Mouse (Mus musculus) intestine, embryonic 14.5 days (tissue): ENCODE data around the gene Coq7. TPM values are rescaled to one million over a fixed set of nuclear protein-coding genes. Genes with fewer than 3 reads are reported as not detected.

ENCODE experiments used
- ATAC-seq: fragments of 200-750 bp; cut with Nextera tagmentation; replicated peaks from 2 replicates; pipeline ENCODE4 v1.8.0; 2017; ENCODE audit warnings: low read depth, moderate number of reproducible peaks, moderate TSS enrichment, moderate library complexity; ENCODE audit not compliant: low FRiP score, low TSS enrichment
- DNase-seq: peaks from one replicate; pipeline ENCODE4 v3.0.0-alpha.2; 2018; ENCODE audit warnings: low spot score
- H3K27ac ChIP-seq: fragments of 300-500 bp; sonication (generic); 2 replicates; pipeline ENCODE4 v1.5.1; 2014; ENCODE audit warnings: low read depth, mild to moderate bottlenecking, control low read depth
- H3K27me3 ChIP-seq: fragments of 300-500 bp; sonication (generic); replicated peaks from 2 replicates; pipeline ENCODE4 v1.6.1; 2014; ENCODE audit warnings: low read length, control low read depth; ENCODE audit not compliant: control insufficient read depth, insufficient read depth
- H3K36me3 ChIP-seq: fragments of 300-500 bp; sonication (generic); 2 replicates; pipeline ENCODE4 v1.6.1; 2014; ENCODE audit warnings: low read length, control low read depth; ENCODE audit not compliant: control insufficient read depth, insufficient read depth
- H3K4me1 ChIP-seq: fragments of 300-500 bp; sonication (generic); replicated peaks from 2 replicates; pipeline ENCODE4 v1.6.1; 2014; ENCODE audit warnings: low read length, control low read depth, mixed read lengths; ENCODE audit not compliant: control insufficient read depth, insufficient read depth
- H3K4me2 ChIP-seq: fragments of 300-500 bp; sonication (generic); 2 replicates; pipeline ENCODE4 v1.6.1; 2014; ENCODE audit warnings: low read length
- H3K4me3 ChIP-seq: fragments of 300-500 bp; sonication (generic); 2 replicates; pipeline ENCODE4 v1.5.1; 2014; ENCODE audit warnings: low read depth, low read length, control low read depth, mixed read lengths
- H3K9ac ChIP-seq: fragments of 300-500 bp; sonication (generic); 2 replicates; pipeline ENCODE4 v1.6.1; 2014; ENCODE audit warnings: mild to moderate bottlenecking, low read length
- H3K9me3 ChIP-seq: fragments of 300-500 bp; sonication (generic); 2 replicates; pipeline ENCODE4 v1.6.1; 2016; ENCODE audit warnings: low read length, control low read depth; ENCODE audit not compliant: control insufficient read depth
- WGBS: fragments of 180-500 bp; shearing (Covaris S2); extraction: QIAGEN DNeasy Blood & Tissue Kit; methylation state at CpG from one replicate; pipeline ENCODE4 v1.1.7; 2014; 5-methylcytosine and 5-hydroxymethylcytosine counted together
- polyA plus RNA-seq: library from polyadenylated mRNA; unstranded; fragments of >200 nt; fragmentation: Nextera tagmentation; extraction: Ambion mirVana; gene quantifications from 2 replicates; pipeline ENCODE4 v1.2.1, GENCODE M21; 2014

The Coq7 gene
- 139 and 142 TPM in 2 replicates for polyA plus RNA-seq

DNA sequence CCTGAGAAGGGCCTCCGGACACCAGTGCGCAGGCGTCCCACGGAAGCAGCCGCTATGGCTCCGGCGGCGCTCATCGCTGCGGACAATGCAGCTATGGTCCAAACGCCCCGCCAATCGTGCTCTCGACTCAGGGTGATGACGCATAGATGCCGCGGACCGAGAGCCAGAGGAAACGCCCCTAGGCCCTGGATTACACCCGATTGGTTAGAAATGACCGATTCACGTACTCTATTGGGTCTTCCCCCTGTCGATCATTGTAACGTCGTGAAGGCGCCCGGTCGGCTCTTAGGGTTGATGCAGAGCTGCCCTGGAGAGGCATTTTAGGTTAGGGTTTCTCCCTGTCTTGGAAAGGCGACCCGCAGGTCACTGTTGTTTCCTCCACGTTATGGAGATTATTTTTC is at the start of gene Coq7:
Coq7 (minus strand) TSS at position 179 of the 401 bp plus-strand sequence.
- peak within 1 kb of the TSS; percentile 83 for H3K4me3 ChIP-seq
- H3K36me3 ChIP-seq: 0 out of 2 replicates have a peak, but pooled peaks cover 3% of the 10 kb centered on the region
- peak within 1 kb of the TSS; percentile 85 for H3K4me2 ChIP-seq
- H3K9me3 ChIP-seq: no peaks in the 10 kb centered on the region
- ATAC-seq (peak; percentile 100), DNase-seq (peak; percentile 100)
- under 1% methylated on average over 31 of the region's 31 CpGs for WGBS
- peak within 1 kb of the TSS; percentile 95 for H3K27ac ChIP-seq
- H3K4me1 ChIP-seq: peaks cover 5% of the 10 kb centered on the region; the same call in 1 of the 2 replicates
- no peaks in the 10 kb centered on the region for H3K27me3 ChIP-seq
- peak within 1 kb of the TSS; percentile 83 for H3K9ac ChIP-seq

- 58% methylated on average over 2 of the region's 2 CpGs for WGBS
- ATAC-seq: no peak
- Histone ChIP-seq H3K9ac (no peak overlapping the region), H3K27ac (no peak overlapping the region), H3K4me2 (no peak overlapping the region), H3K36me3 (no peaks in the 10 kb centered on the region), H3K27me3 (no peaks in the 10 kb centered on the region), H3K4me3 (no peak overlapping the region), H3K9me3 (no peaks in the 10 kb centered on the region), H3K4me1 (peaks cover 10% of the 10 kb centered on the region)
- DNase-seq: no peak
These were observed 46.8 kb upstream of the Coq7 start for GRCm38 (mm10) chr7:118579938-118580337.

- Histone ChIP-seq H3K4me3 (no peak overlapping the region), H3K27me3 (no peaks in the 10 kb centered on the region), H3K36me3 (no peaks in the 10 kb centered on the region), H3K9ac (no peak overlapping the region), H3K27ac (no peak overlapping the region), H3K4me1 (peaks cover 1% of the 10 kb centered on the region; the same call in 1 of the 2 replicates), H3K4me2 (no peak overlapping the region), H3K9me3 (no peaks in the 10 kb centered on the region)
- no peak for DNase-seq
- ATAC-seq: no peak
- 77% methylated on average over 3 of the region's 3 CpGs for WGBS
These were observed 45.1 kb upstream of the Coq7 start for GRCm38 (mm10) chr7:118578269-118578668.

GRCm38 (mm10) chr7:118572039-118572438 is 38.9 kb upstream of the Coq7 start:
- 66% methylated on average over 5 of the region's 5 CpGs for WGBS
- H3K4me2 ChIP-seq: no peak overlapping the region
- H3K9me3 ChIP-seq: no peaks in the 10 kb centered on the region
- H3K27ac ChIP-seq: no peak overlapping the region
- H3K36me3 ChIP-seq: no peaks in the 10 kb centered on the region
- H3K4me1 ChIP-seq: no peaks in the 10 kb centered on the region
- no peak for DNase-seq
- no peak overlapping the region for H3K9ac ChIP-seq
- no peak; the same call in 1 of the 2 replicates for ATAC-seq
- no peak overlapping the region for H3K4me3 ChIP-seq
- H3K27me3 ChIP-seq: no peaks in the 10 kb centered on the region

- Histone ChIP-seq H3K9me3 (no peaks in the 10 kb centered on the region), H3K4me3 (no peak overlapping the region), H3K9ac (no peak overlapping the region), H3K36me3 (no peaks in the 10 kb centered on the region), H3K4me1 (no peaks in the 10 kb centered on the region), H3K27ac (no peak overlapping the region), H3K4me2 (no peak overlapping the region), H3K27me3 (no peaks in the 10 kb centered on the region)
- ATAC-seq (no peak), DNase-seq (no peak)
- 50% methylated on average over 5 of the region's 5 CpGs for WGBS
These were observed 38.2 kb upstream of the Coq7 start for GRCm38 (mm10) chr7:118571350-118571749.

DNA sequence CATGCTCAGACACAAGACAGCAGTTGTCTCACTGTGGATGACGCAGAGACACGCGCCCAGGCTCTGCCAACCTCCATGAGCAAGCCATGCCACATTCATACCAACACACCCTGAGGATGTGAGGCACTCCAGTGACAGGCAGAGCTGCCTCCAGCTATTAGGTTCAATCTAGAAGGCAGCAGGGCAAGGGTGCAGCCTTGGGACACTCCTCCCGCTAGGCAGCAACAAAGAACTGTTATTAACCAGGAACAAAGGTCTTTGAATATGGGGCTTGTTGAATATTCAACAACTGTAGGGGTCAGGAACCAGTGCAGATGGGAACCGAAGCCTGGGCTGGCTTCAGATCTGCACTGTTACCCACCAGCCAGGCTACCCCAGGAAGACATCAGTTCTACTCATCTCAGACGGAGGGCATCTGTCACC is 36.0 kb upstream of the Coq7 start:
- DNase-seq (no peak), ATAC-seq (peak; percentile 34; the same call in 1 of the 2 replicates)
- WGBS: 63% methylated on average over 6 of the region's 6 CpGs

DNA sequence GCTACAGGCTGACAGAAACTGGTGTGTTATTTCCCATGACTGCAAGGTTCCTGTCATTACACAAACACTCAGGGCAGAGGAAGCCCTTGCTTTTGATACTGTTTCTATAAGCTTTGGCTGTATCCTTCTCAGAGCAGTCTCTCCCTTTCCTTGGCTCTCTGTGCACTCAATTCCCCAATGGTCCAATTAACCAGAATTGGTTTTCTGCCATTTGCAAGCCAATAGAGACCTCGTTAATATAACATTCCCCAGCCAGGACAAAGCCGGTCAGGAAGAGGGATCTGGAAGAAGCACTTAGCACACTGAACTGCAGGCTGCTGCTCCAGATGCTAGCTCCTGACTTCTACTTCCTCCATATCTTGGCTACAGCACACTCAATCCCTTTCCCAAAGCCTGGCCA is 21.1 kb upstream of the Coq7 start:
- no peak for DNase-seq
- Histone ChIP-seq H3K4me3 (no peak overlapping the region), H3K9me3 (peaks cover 5% of the 10 kb centered on the region)

More for the DNA sequence above, 36.0 kb upstream of the Coq7 start:
- Histone ChIP-seq H3K9me3 (no peaks in the 10 kb centered on the region), H3K4me3 (no peak overlapping the region), H3K4me2 (no peak overlapping the region), H3K9ac (no peak overlapping the region), H3K4me1 (no peaks in the 10 kb centered on the region), H3K27ac (no peak overlapping the region), H3K36me3 (no peaks in the 10 kb centered on the region), H3K27me3 (no peaks in the 10 kb centered on the region)

DNA sequence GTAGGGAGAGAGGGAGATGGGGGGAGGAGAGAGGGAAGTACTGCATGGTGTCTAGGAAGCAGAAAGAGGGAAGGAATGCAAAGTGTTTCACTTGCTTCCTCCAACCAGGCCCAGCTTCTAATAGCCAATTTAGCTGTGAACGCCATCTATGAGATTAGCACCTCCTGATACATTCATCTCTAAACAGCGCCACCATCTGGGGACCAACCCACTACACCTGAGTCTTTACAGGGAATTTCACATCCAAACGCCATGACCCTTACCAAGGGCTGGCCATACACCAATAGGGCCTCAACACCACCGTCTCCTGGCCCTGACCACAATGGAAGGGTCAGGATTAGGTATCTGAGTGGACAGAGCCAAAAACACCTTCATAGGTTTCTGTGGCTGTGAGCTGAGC is 20.7 kb upstream of the Coq7 start:
- ATAC-seq (no peak), DNase-seq (no peak)
- no peak overlapping the region for H3K9ac ChIP-seq
- no peaks in the 10 kb centered on the region for H3K36me3 ChIP-seq
- H3K27me3 ChIP-seq: no peaks in the 10 kb centered on the region
- no peak overlapping the region for H3K27ac ChIP-seq
- H3K9me3 ChIP-seq: peaks cover 5% of the 10 kb centered on the region
- no peaks in the 10 kb centered on the region for H3K4me1 ChIP-seq
- H3K4me3 ChIP-seq: no peak overlapping the region
- WGBS: 69% methylated on average over 4 of the region's 4 CpGs
- H3K4me2 ChIP-seq: no peak overlapping the region

More for the DNA sequence above, 21.1 kb upstream of the Coq7 start:
- WGBS: 82% methylated on average over 2 of the region's 2 CpGs
- no peak overlapping the region for H3K9ac ChIP-seq
- H3K4me2 ChIP-seq: no peak overlapping the region
- no peaks in the 10 kb centered on the region for H3K27me3 ChIP-seq
- ATAC-seq: no peak
- no peak overlapping the region for H3K27ac ChIP-seq
- H3K4me1 ChIP-seq: no peaks in the 10 kb centered on the region
- no peaks in the 10 kb centered on the region for H3K36me3 ChIP-seq

DNA sequence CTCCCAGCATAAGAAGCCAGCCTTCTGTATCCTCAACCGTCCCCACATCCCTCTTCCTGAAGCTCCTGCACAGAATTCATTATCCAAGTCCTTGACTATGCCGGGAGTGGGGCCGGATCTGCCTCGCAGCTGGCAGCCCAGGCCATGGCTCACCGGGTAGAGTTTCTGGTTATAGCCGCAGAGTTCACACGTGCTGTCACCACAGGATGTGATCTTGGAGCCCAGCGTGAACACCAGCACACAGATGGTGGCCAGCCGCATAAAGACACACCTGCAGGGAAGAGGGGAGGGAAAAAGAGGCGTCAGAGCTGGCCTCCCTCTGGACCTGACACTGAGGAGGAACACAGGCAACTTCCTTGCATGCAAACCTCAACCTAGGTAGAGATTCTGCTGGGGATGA is 14.3 kb upstream of the Coq7 start:
- no peaks in the 10 kb centered on the region for H3K27me3 ChIP-seq
- peaks cover 5% of the 10 kb centered on the region for H3K9me3 ChIP-seq
- H3K36me3 ChIP-seq: no peaks in the 10 kb centered on the region
- DNase-seq: no peak
- no peak overlapping the region for H3K4me3 ChIP-seq
- no peaks in the 10 kb centered on the region for H3K4me1 ChIP-seq
- no peak for ATAC-seq
- no peak overlapping the region for H3K9ac ChIP-seq
- H3K4me2 ChIP-seq: no peak overlapping the region
- H3K27ac ChIP-seq: no peak overlapping the region
- 79% methylated on average over 10 of the region's 10 CpGs for WGBS
